Mouse (Mus musculus): ENCODE measurements around the gene Mmaa.

DNA sequence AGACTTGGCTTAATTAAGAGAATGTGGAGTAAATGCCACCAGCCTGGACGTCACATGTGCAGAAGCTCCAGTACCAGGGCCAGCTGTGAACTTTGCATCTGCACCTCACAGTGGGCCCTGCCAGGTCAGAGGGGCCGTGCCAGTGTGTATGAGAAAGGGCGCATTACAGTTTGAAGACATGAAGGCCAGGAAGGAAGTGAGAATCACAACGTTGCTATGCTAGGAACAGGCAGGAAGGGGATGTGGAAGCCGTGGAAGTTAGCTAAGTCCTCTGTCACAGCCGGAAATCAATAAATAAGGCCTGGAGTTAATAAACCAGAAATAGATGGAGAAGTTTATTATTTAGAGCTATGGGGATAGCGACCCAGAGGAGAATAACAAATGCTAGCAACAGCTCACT lies 28.4 kb upstream of the Mmaa start:
- TF ChIP-seq FLI1 (IDR thresholded peaks at IDR 0.05; ENCODE audit: low read length) (no peak), GATA1 (IDR thresholded peaks at IDR 0.05; ENCODE audit: borderline replicate concordance, low read length) (no peak)

Data from megakaryocyte, embryonic 14.5 days (primary cell).